Mouse (Mus musculus) CH12.LX (cell line): ENCODE results near the gene Ralbp1.

ENCODE experiments used
- BHLHE40 ChIP-seq: IDR thresholded peaks from 2 replicates; pipeline ENCODE4 v1.6.1; 2011; ENCODE audit warnings: mild to moderate bottlenecking, low read depth, low read length, improper control_type of control experiment
- POLR2A ChIP-seq: IDR thresholded peaks from 2 replicates; pipeline ENCODE4 v1.6.1; 2011; ENCODE audit warnings: low read depth, mild to moderate bottlenecking, improper control_type of control experiment, low read length
- ZMIZ1 ChIP-seq: IDR thresholded peaks from 2 replicates; pipeline ENCODE4 v1.6.1; 2012; ENCODE audit warnings: low read depth, mild to moderate bottlenecking, inconsistent platforms, low read length, improper control_type of control experiment

DNA sequence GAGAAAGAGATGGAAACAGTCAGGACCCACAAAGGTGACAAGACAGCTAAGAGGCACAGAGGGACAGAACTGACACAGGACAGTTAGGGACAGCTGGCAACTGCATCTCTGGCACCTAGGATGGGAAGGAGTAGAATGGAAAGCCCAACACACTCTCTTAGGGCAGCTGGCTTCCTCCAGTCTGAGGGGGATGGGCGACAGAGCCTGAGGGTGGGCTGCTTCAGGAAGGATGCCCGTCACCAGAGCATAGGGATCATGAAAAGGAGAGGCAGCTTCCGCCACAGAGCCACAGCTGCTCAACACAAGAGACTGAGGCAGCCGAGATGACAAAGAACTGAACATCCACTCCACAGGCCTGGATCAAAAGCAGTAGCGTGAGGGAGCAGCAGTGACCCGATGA is 45.9 kb upstream of the Ralbp1 start:
- TF ChIP-seq BHLHE40 (no peak), ZMIZ1 (no peak), POLR2A (no peak)
